Comparison of ENCODE assay signal across 9 mouse cellular contexts in the genomic region with DNA sequence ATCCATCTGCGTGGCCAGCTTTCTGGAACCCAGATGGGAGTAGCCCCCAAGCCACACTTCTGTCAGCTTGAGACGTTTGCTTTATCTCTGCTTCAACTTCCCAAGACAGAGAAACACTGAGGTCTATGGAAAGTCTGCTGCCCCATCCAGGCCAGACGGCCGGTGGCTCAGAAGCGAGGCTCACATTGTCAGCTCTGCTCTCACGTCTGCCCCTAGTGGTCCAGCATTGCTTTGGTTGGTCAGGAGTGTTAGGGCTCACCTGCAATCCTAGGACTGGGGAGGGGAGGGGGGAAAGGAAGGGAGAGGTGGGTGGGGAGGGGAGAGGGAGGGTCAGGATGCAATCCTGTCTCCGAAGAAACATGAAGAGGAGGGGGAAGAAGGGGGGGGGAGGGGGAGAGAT. TPM values are rescaled to one million over a fixed set of nuclear protein-coding genes. Genes with fewer than 3 reads are reported as not detected.
A peak's percentile ranks its signal among the peaks of the same experiment; 100 is the strongest.
DNase-seq lines count a peak whose midpoint lies in the region; ATAC-seq lines count a peak whose summit lies in the region.
"Had no signal": no experiment of that assay in that cellular context is flagged by ENCODE, and none has a peak within 500 bp of the region (broad histone marks: within the 10 kb centered on the region; RNA-seq: fewer than 3 reads in every experiment).

No protein-coding gene starts in this region.

- 23% methylated on average over 7 of the region's 7 CpGs for WGBS in liver, embryonic 12.5 days (ENCODE audit: insufficient replicate concordance)

- H3K4me1 ChIP-seq in liver, embryonic 12.5 days, result peaks cover 21% of the 10 kb centered on the region

- H3K36me3 ChIP-seq in liver, embryonic 12.5 days, result no peaks in the 10 kb centered on the region
- H3K36me3 ChIP-seq: neural tube, embryonic 13.5 days had no signal

- no peak for ATAC-seq in liver, embryonic 12.5 days

- no peak overlapping the region for H3K4me2 ChIP-seq in liver, embryonic 12.5 days
- H3K4me2 ChIP-seq: neural tube, embryonic 13.5 days had no signal

- no peaks in the 10 kb centered on the region for H3K9me3 ChIP-seq in liver, embryonic 12.5 days (replicated peaks)
- H3K9me3 ChIP-seq: neural tube, embryonic 13.5 days had no signal

- no peak overlapping the region for H3K27ac ChIP-seq in liver, embryonic 12.5 days
- H3K27ac ChIP-seq: neural tube, embryonic 13.5 days had no signal

- no peak overlapping the region for H3K9ac ChIP-seq in liver, embryonic 12.5 days
- H3K9ac ChIP-seq: neural tube, embryonic 13.5 days had no signal

- DNase-seq in cerebellum, adult 18-20 months, result peak; percentile 56 to 68
- DNase-seq in cerebellum, adult 11 months, result no peak
- DNase-seq in liver, result peak; percentile 51
- peak; percentile 46 for DNase-seq in c-Kit-positive CD71-positive TER-119-negative erythroid progenitor cells, embryonic 14.5 days (ENCODE audit: low read depth)
- peak; percentile 72 for DNase-seq in kidney, postnatal 10 days
- peak; percentile 60 for DNase-seq in retina, postnatal 7 days (ENCODE audit: low read depth, low spot score)
- DNase-seq in urinary bladder, adult 18-20 months (ENCODE audit: low spot score in 2 of 2), result no peak

- no peak overlapping the region for H3K4me3 ChIP-seq in liver, embryonic 12.5 days
- H3K4me3 ChIP-seq: neural tube, embryonic 13.5 days had no signal

- no peaks in the 10 kb centered on the region for H3K27me3 ChIP-seq in liver, embryonic 12.5 days (replicated peaks)
- H3K27me3 ChIP-seq: neural tube, embryonic 13.5 days had no signal

RNA-seq across cellular contexts. Expression of a gene that starts 38.8 kb away (rescaled TPM):
- polyA plus RNA-seq in liver, embryonic 12.5 days (2016; fragmentation: Nextera tagmentation; extraction: Ambion mirVana), result 0.33 and 0.38 TPM in 2 replicates

RNA-seq across cellular contexts. Expression of a gene that starts 48.6 kb away (rescaled TPM):
- polyA plus RNA-seq in liver, embryonic 12.5 days (2016; fragmentation: Nextera tagmentation; extraction: Ambion mirVana), result 15.6 and 17.1 TPM in 2 replicates

Comparison
In these comparisons a context has a peak if more than half of its experiments do, and no peak if none do; other contexts are left out.
1. DNase-seq: peak in cerebellum, adult 18-20 months (2 of 2), liver (single experiment), c-Kit-positive CD71-positive TER-119-negative erythroid progenitor cells, embryonic 14.5 days (single experiment), kidney, postnatal 10 days (single experiment) and retina, postnatal 7 days (single experiment); none in cerebellum, adult 11 months (single experiment) and urinary bladder, adult 18-20 months (0 of 2).